Mouse (Mus musculus): Measurements from ENCODE around the gene Nav2.

The Nav2 gene

DNA sequence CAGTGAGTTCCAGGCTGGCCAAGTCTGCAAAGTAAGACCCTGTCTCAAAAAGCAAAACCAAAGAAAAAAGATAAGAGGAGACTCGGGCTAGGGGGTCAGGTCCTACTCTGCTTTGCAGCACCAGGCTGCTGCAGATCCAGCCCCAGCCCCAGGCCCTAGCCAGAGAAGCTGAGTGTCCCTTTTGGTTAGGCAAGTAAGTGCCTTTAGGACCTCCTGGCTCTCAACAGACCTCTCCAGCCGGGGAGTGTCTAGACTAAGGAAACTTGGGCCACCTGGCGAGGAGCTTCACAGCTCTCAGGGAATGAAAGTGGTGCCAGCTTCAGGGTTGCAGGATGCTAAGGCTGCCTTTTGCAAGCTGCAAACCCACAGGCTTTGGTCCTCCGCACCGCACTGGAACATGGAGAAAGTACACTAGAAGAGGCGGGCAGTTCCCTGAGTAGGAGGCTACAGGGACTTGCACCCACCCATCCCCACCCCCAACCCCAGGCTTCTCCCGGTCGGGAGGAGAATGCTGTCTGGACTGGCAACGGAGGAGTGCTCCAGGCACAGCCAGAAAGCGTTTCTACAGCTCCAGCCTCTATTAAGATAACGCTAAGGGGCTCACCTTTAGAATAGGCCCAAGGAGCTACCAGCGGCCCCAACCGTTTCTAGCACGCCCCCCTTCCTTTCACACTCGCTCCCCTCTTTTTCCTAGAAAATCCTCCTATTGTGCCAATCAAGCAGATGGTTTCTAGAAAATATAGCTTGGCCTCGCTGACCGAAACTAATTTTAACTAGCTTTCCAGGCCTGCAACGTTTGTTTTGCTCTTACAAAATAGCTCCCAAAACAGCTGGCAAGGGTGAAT, 731.6 kb downstream of the Nav2 start:
- DNase-seq: no peak

DNA sequence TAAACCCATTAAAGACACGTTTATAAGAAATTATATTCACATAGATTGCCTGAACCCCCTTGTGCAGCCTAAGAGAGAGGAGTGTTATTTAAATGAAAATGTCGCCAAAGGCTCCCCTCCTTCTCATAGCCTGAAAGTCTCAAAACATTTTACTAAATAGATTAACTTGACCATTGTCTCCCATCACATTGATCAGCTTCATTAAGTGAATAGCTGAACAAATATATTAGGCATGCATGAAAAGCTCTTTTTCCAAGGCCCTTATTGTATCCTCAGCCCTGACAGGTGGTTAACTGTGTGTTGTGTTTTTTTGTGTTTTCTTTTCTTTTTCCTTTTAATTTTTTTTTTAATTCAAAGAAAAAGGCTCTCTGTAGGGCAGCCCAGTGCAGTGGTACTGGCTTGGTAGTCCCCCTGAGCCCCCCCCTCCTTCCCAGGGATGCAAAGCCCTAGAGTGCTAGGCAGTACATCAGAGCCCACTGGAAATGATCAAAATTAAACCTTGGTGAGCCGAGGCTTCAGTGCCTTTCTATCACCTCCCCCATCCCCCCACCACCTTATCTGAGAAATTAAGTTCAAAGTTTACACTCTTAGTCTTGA, 732.3 kb downstream of the Nav2 start:
- DNase-seq: no peak

Data from cerebellum, adult 11 months (tissue).